Mouse (Mus musculus) heart, postnatal 4 days (tissue): ENCODE measurements around the gene Mup16. TPM values are rescaled to one million over a fixed set of nuclear protein-coding genes. Genes with fewer than 3 reads are reported as not detected.
A peak's percentile ranks its signal among the peaks of the same experiment; 100 is the strongest.
"Not testable (repeated sequence)": the region's sequence is repeated elsewhere in the genome, so short reads cannot be mapped to it uniquely, and the experiment has no call there.

Experiments used
- DNase-seq: peaks from one replicate; pipeline ENCODE4 v3.0.0; 2021
- total RNA-seq, 2 experiments: library from RNA; stranded (reverse); gene quantifications; 2 replicates each; pipeline ENCODE4 v1.2.3; 2021

Gene Mup16
- total RNA-seq: not detected

- DNase-seq: not testable (repeated sequence)
These were observed at the start of gene Mup16 for GRCm38 (mm10) chr4:61519431-61519830. Gene Mup16 (minus strand): TSS chr4:61519531.

- DNase-seq: peak; percentile 25
These were observed 36.6 kb upstream of the Mup16 start for GRCm38 (mm10) chr4:61555887-61556286.

Other genes with a start within 250 kb of the Mup16 start
- gene Mup14, start 215.5 kb downstream of the Mup16 start, total RNA-seq: not detected
- not detected for gene Mup15, start 79.8 kb downstream of the Mup16 start, total RNA-seq
- not detected for gene Mup17, start 76.3 kb upstream of the Mup16 start, total RNA-seq
- gene Mup18, start 154.6 kb upstream of the Mup16 start, total RNA-seq: not detected